Mouse (Mus musculus): ENCODE data around the gene Epn2.

Gene Epn2

GRCm38 (mm10) chr11:61540642-61541041 lies 38.8 kb downstream of the Epn2 start:
- DNase-seq (ENCODE audit: low spot score) = no peak

- DNase-seq (ENCODE audit: low spot score) = no peak
These were observed 42.1 kb downstream of the Epn2 start for GRCm38 (mm10) chr11:61537362-61537761.

GRCm38 (mm10) chr11:61536952-61537351 lies 42.5 kb downstream of the Epn2 start:
- DNase-seq (ENCODE audit: low spot score) = no peak

- DNase-seq (ENCODE audit: low spot score) = no peak
These were observed 44.0 kb downstream of the Epn2 start for GRCm38 (mm10) chr11:61535530-61535929.

- DNase-seq (ENCODE audit: low spot score) = no peak
These were observed 45.9 kb downstream of the Epn2 start for GRCm38 (mm10) chr11:61533571-61533970.

GRCm38 (mm10) chr11:61532820-61533219 lies 46.7 kb downstream of the Epn2 start:
- no peak for DNase-seq (ENCODE audit: low spot score)

- DNase-seq (ENCODE audit: low spot score) = no peak
These were observed 50.2 kb downstream of the Epn2 start for GRCm38 (mm10) chr11:61529268-61529713.

- no peak for DNase-seq (ENCODE audit: low spot score)
These were observed 52.6 kb downstream of the Epn2 start for GRCm38 (mm10) chr11:61526872-61527271.

GRCm38 (mm10) chr11:61519484-61520107 lies 59.9 kb downstream of the Epn2 start:
- DNase-seq (ENCODE audit: low spot score) = no peak

GRCm38 (mm10) chr11:61518871-61519270 lies 60.6 kb downstream of the Epn2 start:
- DNase-seq (ENCODE audit: low spot score) = no peak

- no peak for DNase-seq (ENCODE audit: low spot score)
These were observed 61.5 kb downstream of the Epn2 start for GRCm38 (mm10) chr11:61517971-61518370.

GRCm38 (mm10) chr11:61514953-61515352 lies 64.5 kb downstream of the Epn2 start:
- DNase-seq (ENCODE audit: low spot score) = no peak

- DNase-seq (ENCODE audit: low spot score) = peak; percentile 90
These were observed 74.7 kb downstream of the Epn2 start, which contains the start of gene B9d1 for GRCm38 (mm10) chr11:61504713-61505257. B9d1 (plus strand) TSS chr11:61505144.

- no peak for DNase-seq (ENCODE audit: low spot score)
These were observed 75.6 kb downstream of the Epn2 start for GRCm38 (mm10) chr11:61503933-61504332.

- DNase-seq (ENCODE audit: low spot score) = no peak
These were observed 80.6 kb downstream of the Epn2 start for GRCm38 (mm10) chr11:61498736-61499504.

- no peak for DNase-seq (ENCODE audit: low spot score)
These were observed 82.0 kb downstream of the Epn2 start for GRCm38 (mm10) chr11:61497490-61497889.

- no peak for DNase-seq (ENCODE audit: low spot score)
These were observed 84.0 kb downstream of the Epn2 start for GRCm38 (mm10) chr11:61495528-61495927.

GRCm38 (mm10) chr11:61494129-61494997 lies 85.1 kb downstream of the Epn2 start, which contains the start of gene Mapk7:
Mapk7 (minus strand) TSS chr11:61494406.
- DNase-seq (ENCODE audit: low spot score) = peak; percentile 97

GRCm38 (mm10) chr11:61493525-61494128 lies 85.9 kb downstream of the Epn2 start:
- no peak for DNase-seq (ENCODE audit: low spot score)

GRCm38 (mm10) chr11:61492749-61493401 lies 86.6 kb downstream of the Epn2 start:
- DNase-seq (ENCODE audit: low spot score) = no peak

- DNase-seq (ENCODE audit: low spot score) = no peak
These were observed 88.5 kb downstream of the Epn2 start for GRCm38 (mm10) chr11:61490944-61491520.
